ENCODE assay signal across 9 mouse cellular contexts in genomic region chr6:39528671-39529535, GRCm38 (mm10). TPM values are rescaled to one million over a fixed set of nuclear protein-coding genes. Genes with fewer than 3 reads are reported as not detected.
A peak's percentile ranks its signal among the peaks of the same experiment; 100 is the strongest.
DNase-seq lines count a peak whose midpoint lies in the region; ATAC-seq lines count a peak whose summit lies in the region.
"Had no signal": no experiment of that assay in that cellular context is flagged by ENCODE, and none has a peak within 500 bp of the region (broad histone marks: within the 10 kb centered on the region; RNA-seq: fewer than 3 reads in every experiment).

No protein-coding gene starts in this region.

- ATAC-seq in stomach, embryonic 16.5 days (ENCODE audit: insufficient read depth, low FRiP score), result peak; percentile 84
- ATAC-seq: Patski had no signal

- H3K4me2 ChIP-seq in stomach, embryonic 16.5 days (ENCODE audit: low read depth, low read length), result peak overlapping the region; percentile 22; the same call in 1 of the 2 replicates

- 39% methylated on average over 12 of the region's 12 CpGs for WGBS in stomach, embryonic 16.5 days

- H3K9me3 ChIP-seq in stomach, embryonic 16.5 days (replicated peaks; ENCODE audit: control insufficient read depth, low read length), result no peaks in the 10 kb centered on the region

- H3K9ac ChIP-seq in stomach, embryonic 16.5 days (ENCODE audit: low read length), result peak overlapping the region; percentile 40; the same call in 1 of the 2 replicates

- no peaks in the 10 kb centered on the region for H3K36me3 ChIP-seq in stomach, embryonic 16.5 days (ENCODE audit: control insufficient read depth, insufficient read depth, low read length)

- no peak overlapping the region; the same call in 1 of the 2 replicates for H3K4me3 ChIP-seq in stomach, embryonic 16.5 days (replicated peaks; ENCODE audit: low read length)

- peak overlapping the region; percentile 56 for H3K27ac ChIP-seq in stomach, embryonic 16.5 days (ENCODE audit: low read length)

- DNase-seq in Muller cell, postnatal 12 days (ENCODE audit: inconsistent ontology term), result peak; percentile 96
- DNase-seq in cerebellum, adult 9-11 months, result peak; percentile 78
- DNase-seq in frontal cortex, postnatal 14 days (ENCODE audit: low spot score in 2 of 2), result peak; percentile 69 to 75
- peak; percentile 81 for DNase-seq in heart, postnatal 4 days
- DNase-seq in layer of hippocampus, adult 9-11 months, result peak; percentile 90
- peak; percentile 37 for DNase-seq in mesoderm, embryonic 11.5 days (ENCODE audit: low read depth, low spot score)
- no peak for DNase-seq in urinary bladder, postnatal 10 days (ENCODE audit: low spot score)

- no peaks in the 10 kb centered on the region for H3K27me3 ChIP-seq in stomach, embryonic 16.5 days (ENCODE audit: control insufficient read depth, insufficient read depth, low read length)
- H3K27me3 ChIP-seq: Patski had no signal

- H3K4me1 ChIP-seq in stomach, embryonic 16.5 days (ENCODE audit: control insufficient read depth, insufficient read depth, low read length), result peaks cover 21% of the 10 kb centered on the region

RNA-seq across cellular contexts. Expression of gene Dennd2a, which starts 28.8 kb away (rescaled TPM):
- 10 to 100 TPM; 26.1 to 27.5 TPM for total RNA-seq in heart, postnatal 4 days (2021)
- 10.8 and 10.9 TPM in 2 replicates for polyA plus RNA-seq in stomach, embryonic 16.5 days (2015; fragmentation: Nextera tagmentation; extraction: Ambion mirVana)

RNA-seq across cellular contexts. Expression of gene Adck2, which starts 44.8 kb away (rescaled TPM):
- total RNA-seq in heart, postnatal 4 days (2021), result 10 to 100 TPM; 15.9 to 16.6 TPM
- polyA plus RNA-seq in stomach, embryonic 16.5 days (2015; fragmentation: Nextera tagmentation; extraction: Ambion mirVana), result 33.5 and 34.8 TPM in 2 replicates

RNA-seq across cellular contexts. Expression of gene Gm42420, which starts 56.6 kb away (rescaled TPM):
- not detected for total RNA-seq in heart, postnatal 4 days (2021)
- 0.43 and 2.1 TPM in 2 replicates for polyA plus RNA-seq in stomach, embryonic 16.5 days (2015; fragmentation: Nextera tagmentation; extraction: Ambion mirVana)
